ENCODE assay signal across 10 mouse cellular contexts in genomic region chr3:141491951-141492310, GRCm38 (mm10). TPM values are rescaled to one million over a fixed set of nuclear protein-coding genes. Genes with fewer than 3 reads are reported as not detected.
DNase-seq lines count a peak whose midpoint lies in the region; ATAC-seq and TF ChIP-seq lines count a peak whose summit lies in the region.
"Had no signal": no experiment of that assay in that cellular context is flagged by ENCODE, and none has a peak within 500 bp of the region (broad histone marks: within the 10 kb centered on the region; RNA-seq: fewer than 3 reads in every experiment).

No protein-coding gene starts in this region.

- H3K4me2 ChIP-seq in lung, postnatal 0 days (replicated peaks; ENCODE audit: low read depth, low read length), result no peak overlapping the region
- peak overlapping the region; percentile 48 for H3K4me2 ChIP-seq in kidney, embryonic 16.5 days (replicated peaks; ENCODE audit: low read depth, low read length)
- H3K4me2 ChIP-seq in stomach, postnatal 0 days (replicated peaks; ENCODE audit: low read depth), result 0 out of 2 replicates have a peak overlapping the region, but pooled peaks have one; percentile 17
- H3K4me2 ChIP-seq: hindbrain, embryonic 15.5 days had no signal

- no peak for TF ChIP-seq CTCF in lung, postnatal 0 days (IDR thresholded peaks at IDR 0.05)
- no peak for TF ChIP-seq CTCF in stomach, postnatal 0 days (IDR thresholded peaks at IDR 0.05; ENCODE audit: low read depth)

- no peaks in the 10 kb centered on the region for H3K36me3 ChIP-seq in lung, postnatal 0 days (ENCODE audit: insufficient read depth, low read length)
- no peaks in the 10 kb centered on the region for H3K36me3 ChIP-seq in kidney, embryonic 16.5 days (ENCODE audit: insufficient read depth, low read length)
- H3K36me3 ChIP-seq in stomach, postnatal 0 days (ENCODE audit: control insufficient read depth, insufficient read depth, low read length), result no peaks in the 10 kb centered on the region
- H3K36me3 ChIP-seq: hindbrain, embryonic 15.5 days had no signal

- WGBS in lung, postnatal 0 days, result 27% methylated on average over 2 of the region's 2 CpGs
- 4% methylated on average over 2 of the region's 2 CpGs for WGBS in kidney, embryonic 16.5 days
- 25% methylated on average over 2 of the region's 2 CpGs for WGBS in stomach, postnatal 0 days

- no peak overlapping the region for H3K27ac ChIP-seq in lung, postnatal 0 days (ENCODE audit: low read length)
- H3K27ac ChIP-seq in kidney, embryonic 16.5 days (ENCODE audit: low read length), result peak overlapping the region; percentile 95
- no peak overlapping the region for H3K27ac ChIP-seq in stomach, postnatal 0 days (replicated peaks)
- H3K27ac ChIP-seq: hindbrain, embryonic 15.5 days had no signal

- no peaks in the 10 kb centered on the region for H3K4me1 ChIP-seq in lung, postnatal 0 days (ENCODE audit: insufficient read depth, low read depth, low read length)
- peaks cover 29% of the 10 kb centered on the region for H3K4me1 ChIP-seq in kidney, embryonic 16.5 days (ENCODE audit: insufficient read depth, low read length)
- no peaks in the 10 kb centered on the region for H3K4me1 ChIP-seq in stomach, postnatal 0 days (replicated peaks; ENCODE audit: control insufficient read depth, insufficient read depth)

- H3K9me3 ChIP-seq in lung, postnatal 0 days (ENCODE audit: low read length), result no peaks in the 10 kb centered on the region
- no peaks in the 10 kb centered on the region for H3K9me3 ChIP-seq in kidney, embryonic 16.5 days (ENCODE audit: low read length)
- no peaks in the 10 kb centered on the region for H3K9me3 ChIP-seq in stomach, postnatal 0 days (ENCODE audit: control insufficient read depth, low read length)
- H3K9me3 ChIP-seq: hindbrain, embryonic 15.5 days had no signal

- peak; percentile 32 for DNase-seq in adrenal gland, postnatal 14 days
- no peak for DNase-seq in adrenal gland, adult 18-20 months (ENCODE audit: low spot score in 2 of 2)
- DNase-seq in lung, postnatal 10 days, result peak; percentile 22
- no peak for DNase-seq in lung, postnatal 0 days (ENCODE audit: low spot score)
- DNase-seq in stomach, postnatal 0 days (ENCODE audit: low spot score), result no peak
- DNase-seq in testis, postnatal 10 days (ENCODE audit: low spot score), result no peak
- DNase-seq in urinary bladder, postnatal 4 days (ENCODE audit: low spot score in 2 of 2), result no peak
- DNase-seq: right cerebral cortex, postnatal 25 days had no signal

- no peak for ATAC-seq in lung, postnatal 0 days
- peak; percentile 36; the same call in 1 of the 2 replicates for ATAC-seq in kidney, embryonic 16.5 days (ENCODE audit: low FRiP score, low TSS enrichment)
- ATAC-seq in stomach, postnatal 0 days (ENCODE audit: low FRiP score, low TSS enrichment), result no peak

- H3K27me3 ChIP-seq in lung, postnatal 0 days (replicated peaks; ENCODE audit: insufficient read depth, low read length), result no peaks in the 10 kb centered on the region
- H3K27me3 ChIP-seq in kidney, embryonic 16.5 days (ENCODE audit: insufficient read depth, low read length), result no peaks in the 10 kb centered on the region
- no peaks in the 10 kb centered on the region for H3K27me3 ChIP-seq in stomach, postnatal 0 days (ENCODE audit: control insufficient read depth, insufficient read depth, low read length)
- H3K27me3 ChIP-seq: hindbrain, embryonic 15.5 days had no signal

- H3K9ac ChIP-seq in lung, postnatal 0 days (replicated peaks; ENCODE audit: low read depth), result no peak overlapping the region
- peak overlapping the region; percentile 54; the same call in 1 of the 2 replicates for H3K9ac ChIP-seq in kidney, embryonic 16.5 days (replicated peaks; ENCODE audit: low read length)
- no peak overlapping the region for H3K9ac ChIP-seq in stomach, postnatal 0 days (ENCODE audit: low read length)
- H3K9ac ChIP-seq: hindbrain, embryonic 15.5 days had no signal

- no peak for TF ChIP-seq EP300 in lung, postnatal 0 days (IDR thresholded peaks at IDR 0.05)
- TF ChIP-seq EP300 in stomach, postnatal 0 days (optimal IDR thresholded peaks at IDR 0.05), result no peak

- H3K4me3 ChIP-seq in lung, postnatal 0 days (ENCODE audit: low read depth, low read length), result no peak overlapping the region
- peak overlapping the region; percentile 10; the same call in 1 of the 2 replicates for H3K4me3 ChIP-seq in kidney, embryonic 16.5 days (ENCODE audit: low read length)
- H3K4me3 ChIP-seq in stomach, postnatal 0 days (ENCODE audit: low read depth, low read length), result no peak overlapping the region
- H3K4me3 ChIP-seq: hindbrain, embryonic 15.5 days had no signal

RNA-seq across cellular contexts. Expression of gene Unc5c, which starts 26.9 kb away (rescaled TPM):
- 3.8 and 4.7 TPM in 2 replicates for total RNA-seq in adrenal gland, postnatal 14 days (2021)
- 1 to 10 TPM; 6.1 to 7.7 TPM for total RNA-seq in adrenal gland, adult 18-20 months (2021)
- polyA plus RNA-seq in lung, postnatal 0 days (2015; fragmentation: Nextera tagmentation; extraction: Ambion mirVana), result 6.5 and 7.0 TPM in 2 replicates
- 20.8 and 26.2 TPM in 2 replicates for polyA plus RNA-seq in kidney, embryonic 16.5 days (2015; fragmentation: Nextera tagmentation; extraction: Ambion mirVana)
- polyA plus RNA-seq in stomach, postnatal 0 days (2015; fragmentation: Nextera tagmentation; extraction: Ambion mirVana), result 1.2 and 2.0 TPM in 2 replicates

Comparison
In these comparisons a context has a peak if more than half of its experiments do, and no peak if none do; other contexts are left out.
1. DNase-seq: peak in adrenal gland, postnatal 14 days (single experiment) and lung, postnatal 10 days (single experiment); none in adrenal gland, adult 18-20 months (0 of 2), lung, postnatal 0 days (single experiment), stomach, postnatal 0 days (single experiment), testis, postnatal 10 days (single experiment) and urinary bladder, postnatal 4 days (0 of 2).